Mouse (Mus musculus): ENCODE measurements at regions not wholly inside any gene's neighbourhood (a gene's known extent, or its start where the extent isn't known, plus 50 kb on each side); places are given as distances from the start of the nearest gene placed in this dataset.

GRCm38 (mm10) chr6:147416592-147416991 lies 59.0 kb upstream of the Ccdc91 start:
- no peak for DNase-seq

DNA sequence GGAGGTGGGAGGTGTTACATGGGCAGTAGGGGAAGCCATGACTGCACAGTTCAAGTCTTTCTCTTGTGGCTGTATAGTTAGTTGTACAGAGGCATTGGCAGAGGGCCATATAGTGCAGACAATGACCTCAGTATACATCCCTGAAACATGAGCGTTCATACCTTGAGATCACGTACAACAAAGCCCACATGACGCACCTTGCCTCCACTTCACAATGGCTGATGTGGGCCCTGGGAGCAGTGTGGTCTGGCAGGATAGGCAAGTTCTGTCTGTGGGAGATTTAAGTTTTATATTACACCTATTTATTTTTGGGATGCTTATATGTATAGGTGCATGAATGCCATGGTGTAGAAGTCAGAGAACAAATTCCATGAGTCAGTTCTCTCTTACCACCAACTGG lies 61.9 kb upstream of the Ccdc91 start:
- no peak for DNase-seq

DNA sequence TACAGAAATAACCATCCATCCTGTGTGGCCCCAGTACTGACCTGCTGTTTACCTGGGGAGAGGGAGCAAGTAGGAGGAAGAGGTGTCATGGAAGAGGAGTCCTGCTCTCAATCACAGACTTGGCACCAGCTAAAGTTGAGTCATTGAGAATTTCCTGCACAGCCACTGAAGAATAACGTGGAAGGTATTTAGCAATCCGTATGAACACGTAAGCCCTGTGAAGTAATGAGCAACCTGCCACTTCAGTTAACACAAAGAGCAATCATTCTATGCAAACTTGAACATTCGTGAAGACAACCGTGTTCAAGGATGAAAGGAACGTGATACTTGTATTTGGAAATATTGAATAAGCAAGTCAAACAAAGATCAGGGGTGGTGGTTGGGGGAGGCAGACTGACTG lies 77.6 kb upstream of the Ccdc91 start:
- DNase-seq: no peak

DNA sequence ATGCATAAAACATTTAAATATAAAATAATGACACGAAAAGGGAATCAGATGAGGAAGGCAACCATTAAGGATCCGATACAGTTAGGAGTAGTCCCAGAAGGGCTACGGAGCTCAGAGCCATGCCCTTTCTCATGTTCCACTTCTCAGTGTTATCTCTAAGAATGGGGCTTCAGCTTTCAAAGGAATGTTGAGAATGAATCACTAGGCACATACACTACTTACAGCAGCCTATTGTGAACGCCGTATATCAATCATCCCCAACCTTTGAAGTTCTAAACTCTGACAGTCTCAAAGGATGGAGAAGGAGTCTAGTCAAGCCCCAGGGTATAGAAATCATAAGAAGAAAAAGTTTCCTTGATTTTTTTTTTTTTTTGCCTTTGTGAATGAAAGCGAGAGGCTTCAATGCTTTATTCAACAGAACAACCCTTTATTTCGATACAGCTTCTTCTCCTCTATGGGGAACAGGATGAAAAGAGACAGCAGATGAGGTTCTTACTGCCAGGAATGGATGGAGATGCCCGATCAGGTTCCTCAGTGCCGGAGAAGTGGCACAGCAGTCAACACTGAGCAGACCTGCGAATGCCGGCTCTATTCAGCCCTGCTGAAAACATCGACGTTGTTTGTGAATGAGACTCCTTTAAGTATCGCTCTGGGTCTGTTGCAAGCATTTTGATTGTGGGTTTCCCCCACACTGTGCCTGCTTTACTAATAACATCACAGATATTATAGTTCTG lies 84.0 kb upstream of the Ccdc91 start:
- DNase-seq: no peak

DNA sequence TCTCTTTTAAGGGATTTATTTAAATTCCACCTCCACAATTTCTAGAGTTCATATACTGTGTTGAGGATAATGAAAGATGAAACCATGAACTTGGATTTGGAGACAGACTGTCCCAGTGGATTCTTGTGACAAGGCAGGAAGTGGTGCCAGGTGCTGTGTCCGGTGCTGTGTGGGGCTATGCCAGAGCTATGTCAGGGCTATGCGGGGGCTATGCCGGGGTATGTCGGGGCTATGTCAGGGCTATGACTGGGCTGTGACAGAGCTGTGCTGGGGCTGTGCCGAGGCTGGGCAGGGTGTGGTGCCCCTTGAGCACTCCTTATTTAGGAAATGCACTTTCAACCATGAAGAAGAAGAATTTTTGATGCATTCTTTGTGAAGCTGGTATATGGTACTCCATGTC lies 85.1 kb upstream of the Ccdc91 start:
- no peak for DNase-seq

DNA sequence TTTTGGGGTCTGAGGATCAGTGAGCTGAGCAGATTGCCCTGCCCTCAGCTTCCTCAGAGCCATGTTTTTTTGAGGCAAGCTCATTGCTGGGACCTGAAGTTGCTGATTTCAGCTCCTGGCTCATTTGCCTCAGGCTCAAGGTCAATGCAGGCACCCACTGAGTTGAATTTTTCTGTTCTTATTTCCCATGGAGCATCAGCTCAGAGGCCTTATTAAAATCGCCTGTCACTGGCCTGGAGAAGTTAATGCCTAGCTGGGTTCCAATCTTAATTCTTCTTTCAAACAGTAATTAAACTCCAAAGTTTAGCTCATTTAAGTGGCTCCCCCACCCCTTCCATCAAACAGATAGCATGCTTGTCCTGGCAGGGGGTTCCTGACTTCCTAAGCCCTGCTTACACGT lies 86.9 kb upstream of the Ccdc91 start:
- DNase-seq: no peak

DNA sequence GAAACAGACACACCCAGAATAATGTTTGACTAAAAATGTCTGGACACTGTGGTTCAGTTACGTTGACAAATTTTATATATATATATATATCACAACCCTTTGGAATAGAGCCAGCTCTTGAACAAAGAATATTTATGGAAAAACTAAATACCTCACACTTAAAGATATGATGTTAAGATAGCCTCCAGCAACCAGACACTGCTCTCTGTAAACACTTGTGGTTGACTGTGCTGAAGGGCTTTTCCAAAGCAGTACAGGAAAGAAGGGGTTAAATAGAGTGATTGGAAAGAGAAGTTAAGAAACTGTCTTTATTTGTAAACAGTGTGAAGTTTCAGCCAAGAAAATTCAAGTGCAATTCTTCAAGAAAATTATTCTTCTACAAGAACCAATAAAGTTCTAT lies 90.0 kb upstream of the Ccdc91 start:
- no peak for DNase-seq

DNA sequence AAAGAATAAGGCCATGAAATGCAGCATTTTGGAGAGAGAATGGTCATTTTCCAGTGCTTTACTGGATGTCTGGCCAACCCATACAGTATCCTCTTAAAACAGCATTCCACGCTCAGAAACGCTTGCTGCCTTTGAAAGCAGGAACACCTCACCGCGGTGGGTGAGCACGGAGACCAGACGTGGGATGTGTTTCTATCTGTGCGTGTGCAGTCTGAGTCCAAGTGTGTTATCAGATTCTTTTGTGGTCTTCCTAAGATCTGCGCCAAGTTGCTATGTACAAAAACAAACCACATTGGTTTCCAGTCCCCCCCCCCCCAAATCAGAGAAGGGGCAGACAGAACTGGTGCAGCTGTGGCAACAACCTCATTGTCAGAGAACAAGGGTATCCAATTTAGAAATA lies 95.1 kb upstream of the Ccdc91 start:
- DNase-seq: no peak

- DNase-seq: no peak
Measured at GRCm38 (mm10) chr6:147377679-147378078, 97.9 kb upstream of the Ccdc91 start.

GRCm38 (mm10) chr6:147371737-147372136 lies 103.9 kb upstream of the Ccdc91 start:
- DNase-seq: peak; percentile 25

DNA sequence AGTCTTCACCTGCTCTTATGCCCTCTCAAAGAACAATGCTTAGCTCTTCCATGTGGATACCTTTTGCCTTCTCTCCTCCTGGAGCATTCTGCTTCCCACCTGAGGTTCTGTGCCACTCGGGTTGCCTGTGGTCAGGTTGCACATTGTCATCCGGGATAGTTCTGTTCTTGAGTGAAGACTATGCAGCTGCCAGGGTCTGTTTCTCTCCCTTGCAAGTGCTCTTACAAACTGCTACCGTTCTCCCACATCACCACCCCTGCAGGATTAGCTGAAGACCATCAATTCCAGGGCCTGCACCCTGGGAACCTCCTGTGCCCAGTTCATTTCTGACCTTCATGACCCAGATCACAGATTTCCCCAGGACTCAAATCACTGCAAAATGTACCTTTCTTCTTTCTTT lies 104.3 kb upstream of the Ccdc91 start:
- no peak for DNase-seq

DNA sequence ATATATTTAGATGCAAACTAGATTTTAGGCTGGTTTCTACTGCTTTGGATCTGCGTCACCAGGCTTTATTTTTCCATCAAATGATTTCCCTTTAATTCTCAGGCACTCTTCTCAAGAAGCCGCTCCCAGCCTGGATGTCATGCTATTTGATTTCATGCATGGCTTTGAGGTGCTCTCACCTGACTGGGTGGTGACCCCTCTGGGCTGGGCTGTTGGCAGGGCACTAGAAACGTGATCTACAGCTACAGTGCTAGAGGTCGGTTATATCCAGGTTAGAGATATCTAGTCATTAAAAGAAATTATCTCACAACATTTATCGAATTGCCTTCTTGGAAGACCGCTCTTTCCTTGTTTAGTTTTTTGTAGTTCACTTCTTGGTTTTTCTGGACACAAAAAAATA lies 98.9 kb upstream of the Pthlh start:
- no peak for DNase-seq

DNA sequence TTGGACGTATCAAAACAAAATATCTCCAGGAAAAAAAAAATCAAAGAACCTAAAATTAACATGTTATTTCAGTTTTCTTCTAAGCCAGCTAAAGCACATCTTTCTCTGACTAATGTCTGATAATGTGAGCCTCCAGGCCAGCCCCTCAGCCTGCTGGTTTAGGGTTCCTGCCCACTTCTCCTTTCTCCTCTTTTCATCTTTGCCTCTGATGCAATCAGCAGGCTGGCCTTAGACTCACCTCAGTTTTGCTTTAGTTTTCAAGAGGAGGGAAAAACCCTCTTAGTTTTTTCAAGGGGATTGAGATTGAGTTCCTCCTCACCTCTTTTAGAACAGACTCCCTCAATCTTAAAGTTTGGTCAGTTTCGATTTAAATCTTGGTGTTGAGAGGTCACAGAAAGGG lies 93.0 kb upstream of the Pthlh start:
- DNase-seq: no peak

DNA sequence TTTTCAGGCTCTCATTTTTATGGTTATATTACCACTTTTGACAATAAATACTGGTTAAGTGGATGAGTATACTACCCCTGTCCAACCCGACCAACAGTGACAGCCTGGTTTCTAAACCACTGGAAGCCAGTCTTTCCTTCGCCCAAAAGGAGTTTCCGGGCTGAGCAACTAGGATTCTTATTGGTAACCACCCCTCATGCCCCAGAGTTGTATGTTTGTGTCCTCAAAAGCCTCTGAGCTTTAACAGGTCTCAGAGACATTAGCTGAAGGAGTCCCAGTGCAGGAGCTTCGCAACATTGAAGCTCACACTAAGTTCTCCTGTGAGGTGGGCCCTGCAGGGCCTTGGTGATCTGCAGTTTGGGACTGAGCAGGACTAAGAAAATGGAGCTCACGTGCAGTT lies 92.6 kb upstream of the Pthlh start:
- no peak for DNase-seq

DNA sequence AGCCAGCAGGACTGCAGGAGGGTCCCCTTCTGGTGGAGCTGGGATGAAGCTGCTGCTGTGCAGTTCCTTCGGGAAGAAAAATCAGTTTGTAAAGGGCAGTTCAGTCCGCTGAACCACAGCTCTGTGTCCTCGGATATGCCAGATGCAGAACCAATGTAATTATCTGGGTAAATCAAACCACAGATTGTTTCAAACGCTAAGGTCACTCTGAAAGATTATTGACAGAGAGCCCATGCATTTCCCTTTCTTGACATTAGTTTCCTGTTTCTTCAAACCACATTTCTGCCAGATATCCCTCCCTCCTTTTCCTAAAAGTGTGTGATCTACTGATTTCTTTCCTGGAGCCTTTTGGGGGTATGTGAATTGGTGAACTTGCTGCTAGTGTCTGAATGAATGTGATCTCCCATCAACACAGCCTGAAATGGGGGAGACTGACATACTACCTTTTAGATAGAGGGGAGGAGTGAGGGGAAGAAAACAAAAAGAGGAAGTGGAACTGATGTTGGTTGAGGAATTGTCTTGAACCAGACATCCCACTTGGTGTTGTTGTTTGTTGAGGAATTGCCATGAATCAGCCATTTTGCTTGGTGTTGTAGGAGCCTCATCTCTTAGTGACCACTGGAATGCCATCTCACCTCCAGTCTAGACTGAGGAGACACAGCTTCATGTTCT lies 85.7 kb upstream of the Pthlh start:
- no peak for DNase-seq

DNA sequence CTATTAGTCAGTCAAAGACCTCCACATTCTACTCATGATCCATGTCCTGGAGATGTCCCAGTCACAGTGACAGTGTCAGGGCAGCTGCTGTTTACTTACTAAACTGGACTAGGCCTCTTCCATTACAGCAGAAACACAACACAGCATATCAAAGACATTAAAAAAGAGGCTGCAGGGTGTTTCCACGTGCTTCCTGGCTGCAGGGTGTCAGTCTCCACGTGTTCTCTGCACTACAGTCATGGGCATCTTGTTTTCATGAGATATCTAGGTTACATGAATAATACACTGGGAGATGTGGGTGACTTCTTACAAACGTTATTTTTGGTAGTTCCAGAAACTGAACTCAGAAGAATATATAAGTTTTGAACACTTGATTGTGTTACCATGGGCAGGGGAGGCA lies 84.6 kb upstream of the Pthlh start:
- no peak for DNase-seq

DNA sequence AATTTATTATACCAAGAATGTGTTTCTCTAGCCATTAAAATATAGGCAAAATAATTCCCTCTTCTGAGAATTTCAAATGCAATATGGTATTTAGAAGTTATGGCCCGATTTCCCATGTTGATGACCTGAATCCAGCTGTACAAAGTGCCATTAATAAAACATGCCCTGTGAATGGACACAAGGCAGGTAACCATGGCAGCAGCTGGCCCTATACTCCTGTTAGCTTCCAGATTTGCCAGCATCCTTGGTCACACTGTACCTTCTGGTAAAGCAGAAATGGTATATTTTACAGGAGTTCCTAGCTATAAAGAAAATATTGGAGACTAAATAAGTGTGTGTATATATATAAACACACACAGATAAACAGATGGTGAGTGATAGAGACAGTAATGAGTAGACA lies 77.1 kb upstream of the Pthlh start:
- DNase-seq: no peak

GRCm38 (mm10) chr6:147332976-147333375 lies 69.0 kb upstream of the Pthlh start:
- peak; percentile 18 for DNase-seq

- DNase-seq: peak; percentile 87
Measured at GRCm38 (mm10) chr6:147329201-147329600, 65.2 kb upstream of the Pthlh start.

DNA sequence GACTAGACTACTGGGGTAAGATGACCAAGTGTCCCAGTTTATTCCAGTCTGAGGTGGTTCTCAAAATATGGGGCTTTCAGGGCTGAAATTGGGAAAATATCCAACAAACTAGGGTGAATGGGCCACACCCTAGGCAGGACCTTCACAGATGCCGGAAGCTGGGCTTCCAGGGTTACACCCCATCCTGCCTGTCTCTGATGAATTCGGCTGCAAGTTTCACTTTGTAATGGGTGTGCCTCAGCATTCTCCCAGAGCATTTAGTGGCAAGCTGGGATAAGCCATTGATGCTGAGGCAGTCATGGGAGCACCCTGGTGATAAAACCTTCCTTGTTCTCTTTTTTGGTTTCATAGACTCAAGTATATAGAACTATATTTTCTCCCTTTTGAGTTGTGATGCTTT lies 60.4 kb upstream of the Pthlh start:
- no peak for DNase-seq

DNA sequence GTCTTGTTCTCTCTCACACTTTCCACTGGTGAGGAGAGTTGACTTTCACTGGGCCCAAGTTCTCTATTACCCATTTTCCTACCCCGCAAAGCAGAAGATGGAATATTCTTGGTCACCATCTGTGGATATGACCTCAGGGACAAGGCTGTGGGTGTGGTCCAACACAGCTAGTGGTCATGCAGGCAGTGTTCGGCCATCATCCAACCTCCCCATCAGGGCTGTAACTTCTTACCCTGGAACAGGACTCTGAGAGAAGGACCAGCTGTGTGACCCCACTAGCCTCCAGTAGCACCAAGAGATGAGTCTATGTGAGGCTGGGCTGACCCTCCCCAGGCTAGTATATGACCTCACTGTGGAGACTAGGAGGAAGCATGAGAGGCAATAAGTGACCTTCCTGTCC lies 54.1 kb upstream of the Pthlh start:
- DNase-seq: no peak

DNA sequence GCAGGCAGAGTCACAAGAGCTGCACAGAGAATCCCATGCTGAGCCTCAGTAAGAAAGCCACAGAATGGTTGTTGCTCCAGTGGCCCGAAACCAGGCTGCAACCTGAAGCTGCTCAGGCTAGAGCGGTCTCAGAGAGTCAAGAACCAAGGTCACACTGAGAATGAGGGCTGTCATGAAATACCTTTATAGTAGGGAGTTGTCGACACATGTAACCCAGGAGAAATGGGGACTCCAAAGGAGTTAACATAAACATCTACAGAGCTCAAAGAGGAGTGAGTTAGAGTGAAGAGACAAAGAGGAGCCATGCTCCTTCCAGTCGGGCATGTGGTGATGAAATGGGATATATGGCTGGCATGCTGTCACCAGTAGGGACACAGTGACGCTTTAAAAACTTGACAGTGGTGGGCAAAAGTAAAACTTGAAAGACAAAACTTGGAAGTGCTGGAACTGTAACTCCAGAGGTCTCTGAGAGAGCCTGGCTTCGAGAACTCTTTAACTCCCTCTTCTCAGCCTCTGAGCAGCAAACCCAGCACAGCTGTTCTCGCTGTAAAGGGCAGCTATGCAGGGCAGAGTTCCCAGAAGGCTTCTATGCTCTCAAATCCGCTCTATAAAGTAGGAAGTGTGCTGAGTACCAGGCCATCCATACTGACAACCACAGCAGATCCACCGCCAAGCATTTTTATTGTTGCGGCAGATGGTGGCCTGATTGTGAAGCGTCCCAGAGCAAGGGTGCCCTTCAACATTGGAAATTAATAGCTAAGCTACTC lies 52.9 kb upstream of the Pthlh start:
- no peak for DNase-seq

DNA sequence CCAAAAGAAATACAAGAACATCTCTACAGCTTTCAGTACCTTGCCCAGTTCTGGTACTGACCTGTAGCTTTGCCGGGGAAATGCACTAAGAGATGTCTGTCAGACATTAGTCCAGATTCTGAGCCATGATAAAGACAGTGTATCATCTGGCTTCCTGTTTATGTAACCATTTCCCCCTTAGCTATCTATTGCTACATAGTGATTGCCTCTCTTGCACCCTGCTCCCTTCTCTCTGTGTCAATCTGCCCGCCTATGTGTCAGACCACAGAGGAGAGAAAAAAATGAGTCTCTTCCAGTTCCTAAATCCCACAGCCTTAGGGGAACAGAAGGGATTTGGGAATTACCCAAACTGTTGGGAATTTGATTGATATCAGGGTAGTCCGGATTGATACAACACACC lies 52.2 kb upstream of the Pthlh start:
- no peak for DNase-seq

DNA sequence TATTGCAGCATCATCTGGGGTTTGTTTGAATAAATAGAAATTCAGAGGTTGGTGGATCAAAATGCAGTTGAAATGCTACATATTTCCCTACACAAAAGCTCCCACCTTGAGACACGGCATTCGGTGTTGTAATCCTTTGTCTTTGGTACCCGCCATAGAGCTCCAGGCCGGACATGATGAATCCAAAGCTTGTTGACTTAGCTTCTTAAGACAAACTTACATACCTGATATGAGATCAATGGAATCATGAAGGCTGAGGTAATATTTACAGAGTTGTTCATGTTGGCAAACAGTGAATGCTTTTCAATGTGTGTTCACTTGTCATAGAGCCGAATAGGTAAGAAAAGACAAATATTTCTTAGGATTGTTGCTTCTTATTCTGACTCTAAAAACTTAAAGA lies 51.2 kb upstream of the Pthlh start:
- DNase-seq: no peak
